Mouse (Mus musculus) midbrain, embryonic 15.5 days (tissue): ENCODE results near the gene Cacna1g. TPM values are rescaled to one million over a fixed set of nuclear protein-coding genes. Genes with fewer than 3 reads are reported as not detected.

Experiments used
- ATAC-seq: fragments of 200-750 bp; cut with Nextera tagmentation; replicated peaks from 2 replicates; pipeline ENCODE4 v1.8.0; 2017; ENCODE audit warnings: moderate TSS enrichment
- H3K27ac ChIP-seq: fragments of 300-500 bp; sonication (generic); 2 replicates; pipeline ENCODE4 v1.5.1; 2015; ENCODE audit warnings: mild to moderate bottlenecking, inconsistent platforms
- H3K27me3 ChIP-seq: fragments of 300-500 bp; sonication (generic); replicated peaks from 2 replicates; pipeline ENCODE4 v1.6.1; 2015; ENCODE audit warnings: inconsistent platforms
- H3K36me3 ChIP-seq: fragments of 300-500 bp; sonication (generic); replicated peaks from 2 replicates; pipeline ENCODE4 v1.6.1; 2015; ENCODE audit warnings: inconsistent platforms
- H3K4me1 ChIP-seq: fragments of 300-500 bp; sonication (generic); 2 replicates; pipeline ENCODE4 v1.6.1; 2015; ENCODE audit warnings: inconsistent platforms
- H3K4me2 ChIP-seq: fragments of 300-500 bp; sonication (generic); 2 replicates; pipeline ENCODE4 v1.6.1; 2015; ENCODE audit warnings: inconsistent platforms, mild to moderate bottlenecking, moderate library complexity
- H3K4me3 ChIP-seq: fragments of 300-500 bp; sonication (generic); 2 replicates; pipeline ENCODE4 v1.5.1; 2015; ENCODE audit warnings: mild to moderate bottlenecking, inconsistent platforms
- H3K9ac ChIP-seq: fragments of 300-500 bp; sonication (generic); 2 replicates; pipeline ENCODE4 v1.6.1; 2015; ENCODE audit warnings: mild to moderate bottlenecking, inconsistent platforms
- H3K9me3 ChIP-seq: fragments of 300-500 bp; sonication (generic); 2 replicates; pipeline ENCODE4 v1.6.1; 2016; ENCODE audit warnings: inconsistent platforms
- WGBS: fragments of 180-500 bp; shearing (Covaris S2); methylation state at CpG from one replicate; pipeline ENCODE4 v1.1.7; 2015; ENCODE audit warnings: mixed read lengths; 5-methylcytosine and 5-hydroxymethylcytosine counted together
- polyA plus RNA-seq: library from polyadenylated mRNA; unstranded; fragments of >200 nt; fragmentation: Nextera tagmentation; extraction: Ambion mirVana; gene quantifications from 2 replicates; pipeline ENCODE4 v1.2.1, GENCODE M21; 2015

Gene Cacna1g
- polyA plus RNA-seq, 1 experiment from 2014 or later = 20.7 TPM

DNA sequence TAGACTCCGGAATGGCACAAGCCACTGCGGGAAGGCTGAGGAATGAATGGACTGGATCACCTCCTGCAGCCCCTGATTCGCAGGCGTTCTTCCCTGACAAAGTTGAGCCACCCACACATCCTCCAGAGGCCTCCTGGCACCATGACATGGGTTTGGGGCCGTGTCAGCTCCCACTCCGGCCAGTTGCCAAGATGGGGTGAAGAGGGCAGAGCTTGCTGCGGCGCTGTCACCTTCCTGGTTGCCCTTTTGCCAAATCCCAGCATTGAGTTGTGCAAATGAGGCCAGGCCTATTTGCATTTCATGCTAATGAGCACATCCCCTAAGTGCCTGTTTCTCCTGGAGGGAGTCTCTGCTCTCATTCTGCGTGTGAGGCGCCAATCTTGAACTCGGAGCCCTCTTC, 1.7 kb upstream of the Cacna1g start:
- no peak for ATAC-seq
- Histone ChIP-seq H3K36me3 (no peaks in the 10 kb centered on the region), H3K4me2 (peak overlapping the region; percentile 1), H3K4me1 (peaks cover 52% of the 10 kb centered on the region), H3K9ac (no peak overlapping the region), H3K27ac (no peak overlapping the region), H3K9me3 (no peaks in the 10 kb centered on the region), H3K27me3 (0 out of 2 replicates have a peak, but pooled peaks cover 10% of the 10 kb centered on the region), H3K4me3 (no peak overlapping the region)
- 8% methylated on average over 11 of the region's 11 CpGs for WGBS

DNA sequence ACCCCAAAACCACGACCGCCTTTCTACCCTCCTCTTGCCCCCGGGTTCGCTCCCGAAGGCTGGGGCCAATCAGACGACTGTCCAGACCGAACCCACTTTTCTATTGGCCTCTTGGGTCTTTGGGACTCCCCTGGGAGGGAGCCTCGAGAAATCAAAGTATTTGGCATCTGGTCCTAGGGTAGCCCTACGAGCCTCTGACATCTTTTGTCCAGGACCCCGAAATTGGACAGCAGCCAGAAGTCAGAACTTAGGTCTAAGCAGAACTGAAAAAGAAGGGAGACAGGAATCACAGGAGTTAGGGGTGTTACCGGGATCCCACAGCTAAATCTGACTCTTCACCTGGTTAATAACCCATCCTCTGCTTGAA, 529 bp upstream of the Cacna1g start:
- peak overlapping the region; percentile 85; the same call in 1 of the 2 replicates for H3K9ac ChIP-seq
- WGBS = 3% methylated on average over 11 of the region's 11 CpGs
- ATAC-seq = no peak
- peak overlapping the region; percentile 85 for H3K4me2 ChIP-seq
- no peaks in the 10 kb centered on the region for H3K36me3 ChIP-seq
- H3K4me1 ChIP-seq = peaks cover 59% of the 10 kb centered on the region
- H3K27me3 ChIP-seq = 0 out of 2 replicates have a peak, but pooled peaks cover 10% of the 10 kb centered on the region
- peak overlapping the region; percentile 95 for H3K27ac ChIP-seq
- peak overlapping the region; percentile 71 for H3K4me3 ChIP-seq
- H3K9me3 ChIP-seq = no peaks in the 10 kb centered on the region

DNA sequence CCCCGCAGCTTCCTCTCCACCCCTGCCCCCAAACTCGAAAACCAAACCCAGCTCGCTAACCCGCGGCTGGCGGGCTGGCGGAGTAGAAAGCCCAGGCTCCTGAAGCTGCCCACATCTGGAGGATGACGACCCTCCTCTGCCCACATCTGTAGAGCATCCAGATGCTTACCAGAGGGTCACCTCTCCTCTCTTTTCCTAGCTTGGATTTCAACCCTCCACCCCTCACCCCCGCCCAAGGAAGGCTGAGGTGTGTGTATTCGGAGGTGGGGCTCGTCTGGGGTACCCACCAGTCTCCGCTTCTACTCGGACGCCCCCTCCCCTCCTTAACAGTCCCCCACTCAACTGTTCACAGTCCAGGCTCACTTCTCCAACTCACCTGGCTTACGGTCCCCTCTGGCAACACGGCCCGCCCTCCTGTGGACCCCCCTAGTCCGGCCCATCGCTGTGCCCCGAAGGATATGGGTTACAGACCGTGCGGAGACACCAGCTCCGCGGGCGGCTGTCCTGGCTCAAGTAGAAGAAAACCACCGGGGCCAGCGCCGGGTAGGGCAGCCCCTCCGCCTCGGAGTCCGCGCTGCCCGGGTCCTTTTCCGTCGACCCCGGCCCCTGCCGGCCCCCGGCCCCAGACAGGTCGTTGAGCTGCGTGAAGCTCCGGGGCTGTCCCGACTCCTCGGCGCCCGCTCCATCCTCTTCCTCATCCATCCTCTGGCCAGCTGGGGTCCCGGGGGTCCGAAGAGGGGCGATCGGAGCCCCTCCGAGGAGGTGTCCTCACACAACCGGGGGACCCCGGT, 887 bp downstream of the Cacna1g start:
- H3K9me3 ChIP-seq = no peaks in the 10 kb centered on the region
- under 1% methylated on average over 52 of the region's 52 CpGs for WGBS
- 0 out of 2 replicates have a peak, but pooled peaks cover 10% of the 10 kb centered on the region for H3K27me3 ChIP-seq
- ATAC-seq = no peak
- peak overlapping the region; percentile 71 for H3K4me3 ChIP-seq
- peaks cover 73% of the 10 kb centered on the region for H3K4me1 ChIP-seq
- H3K27ac ChIP-seq = peak overlapping the region; percentile 95
- H3K36me3 ChIP-seq = no peaks in the 10 kb centered on the region
- H3K9ac ChIP-seq = peak overlapping the region; percentile 85
- H3K4me2 ChIP-seq = peak overlapping the region; percentile 85

DNA sequence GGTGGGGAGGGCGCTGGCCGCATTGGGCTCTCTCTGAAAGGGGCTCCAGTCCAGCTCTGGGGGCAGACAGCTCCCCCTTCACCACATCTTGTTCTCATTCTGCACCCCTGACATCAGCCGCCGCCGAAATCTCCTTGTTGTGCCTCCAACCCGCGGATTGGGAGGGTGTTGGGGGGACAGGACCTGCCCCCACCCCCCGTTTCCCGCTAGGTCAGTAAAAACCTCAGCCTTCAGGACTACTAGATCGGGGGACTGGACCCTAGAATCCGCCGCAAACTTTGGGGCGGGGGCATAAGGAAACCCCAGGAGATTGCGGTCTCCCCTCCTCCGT, 1.4 kb downstream of the Cacna1g start:
- peaks cover 78% of the 10 kb centered on the region for H3K4me1 ChIP-seq
- H3K27ac ChIP-seq = peak overlapping the region; percentile 95
- H3K9me3 ChIP-seq = no peaks in the 10 kb centered on the region
- WGBS = under 1% methylated on average over 15 of the region's 15 CpGs
- H3K9ac ChIP-seq = peak overlapping the region; percentile 85
- H3K36me3 ChIP-seq = no peaks in the 10 kb centered on the region
- peak overlapping the region; percentile 85 for H3K4me2 ChIP-seq
- ATAC-seq = no peak
- 0 out of 2 replicates have a peak, but pooled peaks cover 10% of the 10 kb centered on the region for H3K27me3 ChIP-seq
- H3K4me3 ChIP-seq = peak overlapping the region; percentile 71

DNA sequence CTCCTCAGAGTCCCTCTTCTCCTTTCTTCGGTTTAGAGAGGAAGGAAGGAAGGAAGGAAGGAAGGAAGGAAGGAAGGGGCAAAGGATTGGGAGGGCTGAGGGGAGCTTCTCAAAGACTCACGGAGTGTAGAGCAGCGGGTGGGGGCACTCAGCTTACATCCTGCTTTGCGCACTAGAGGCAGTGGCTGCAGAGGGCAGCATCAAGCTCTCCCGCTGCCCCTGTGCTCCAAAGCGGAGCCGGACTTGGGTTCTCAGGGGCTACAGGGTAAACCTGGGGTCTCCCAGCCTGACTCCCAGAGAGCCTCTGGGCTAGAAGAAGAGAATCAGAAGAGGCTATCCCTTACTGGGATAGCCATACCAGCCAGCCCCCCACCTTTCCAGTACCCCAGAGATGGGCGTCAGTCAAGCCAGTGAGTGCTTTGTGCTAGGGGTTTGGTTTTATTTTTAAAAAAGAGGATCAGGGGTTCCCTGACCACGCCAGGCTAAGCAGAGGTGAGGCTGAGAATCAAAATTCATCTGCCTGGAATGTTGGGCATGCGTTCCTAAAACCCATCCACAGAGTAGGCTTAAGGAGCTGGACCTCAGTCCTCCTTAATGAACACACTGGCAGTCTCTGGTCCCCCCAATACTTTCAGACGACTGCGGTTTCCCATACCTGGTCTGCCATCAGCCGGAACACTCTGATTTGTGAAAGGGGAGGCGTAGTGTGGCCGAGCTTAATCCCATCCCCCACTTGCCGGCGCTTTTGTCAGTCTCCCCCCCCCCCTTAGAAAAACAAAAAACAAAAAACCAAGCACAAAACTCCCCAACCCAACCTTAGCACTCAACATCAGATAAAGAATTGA, 2.0 kb downstream of the Cacna1g start:
- H3K4me3 ChIP-seq = peak overlapping the region; percentile 71
- 0 out of 2 replicates have a peak, but pooled peaks cover 10% of the 10 kb centered on the region for H3K27me3 ChIP-seq
- no peaks in the 10 kb centered on the region for H3K36me3 ChIP-seq
- ATAC-seq = no peak
- H3K27ac ChIP-seq = peak overlapping the region; percentile 95
- no peaks in the 10 kb centered on the region for H3K9me3 ChIP-seq
- H3K9ac ChIP-seq = peak overlapping the region; percentile 85
- 4% methylated on average over 17 of the region's 17 CpGs for WGBS
- peak overlapping the region; percentile 85 for H3K4me2 ChIP-seq
- H3K4me1 ChIP-seq = peaks cover 78% of the 10 kb centered on the region

DNA sequence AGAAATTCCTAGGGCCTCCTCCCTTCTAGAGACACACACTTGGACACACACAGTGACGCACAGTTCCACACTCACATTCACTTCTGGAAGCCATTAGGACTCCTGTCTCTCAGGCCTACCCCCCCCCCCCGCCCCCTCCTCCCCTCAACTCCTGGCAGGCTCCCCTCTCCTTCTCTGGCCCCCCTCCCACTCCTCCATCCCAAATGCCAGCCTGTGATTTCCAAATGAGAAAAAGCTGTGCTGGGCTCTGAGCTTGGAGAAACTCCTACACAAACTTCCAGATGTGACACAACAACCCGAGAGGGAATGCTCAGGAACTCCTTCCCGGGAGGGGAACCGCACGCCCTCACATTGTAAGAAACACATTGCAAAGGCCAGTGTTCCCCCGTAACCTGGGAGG, 3.6 kb downstream of the Cacna1g start:
- Histone ChIP-seq H3K36me3 (no peaks in the 10 kb centered on the region), H3K4me2 (peak overlapping the region; percentile 85), H3K4me1 (peaks cover 71% of the 10 kb centered on the region), H3K9me3 (no peaks in the 10 kb centered on the region), H3K27me3 (0 out of 2 replicates have a peak, but pooled peaks cover 6% of the 10 kb centered on the region), H3K27ac (peak overlapping the region; percentile 95), H3K9ac (no peak overlapping the region), H3K4me3 (peak overlapping the region; percentile 71)
- WGBS = 23% methylated on average over 7 of the region's 7 CpGs
- ATAC-seq = no peak

DNA sequence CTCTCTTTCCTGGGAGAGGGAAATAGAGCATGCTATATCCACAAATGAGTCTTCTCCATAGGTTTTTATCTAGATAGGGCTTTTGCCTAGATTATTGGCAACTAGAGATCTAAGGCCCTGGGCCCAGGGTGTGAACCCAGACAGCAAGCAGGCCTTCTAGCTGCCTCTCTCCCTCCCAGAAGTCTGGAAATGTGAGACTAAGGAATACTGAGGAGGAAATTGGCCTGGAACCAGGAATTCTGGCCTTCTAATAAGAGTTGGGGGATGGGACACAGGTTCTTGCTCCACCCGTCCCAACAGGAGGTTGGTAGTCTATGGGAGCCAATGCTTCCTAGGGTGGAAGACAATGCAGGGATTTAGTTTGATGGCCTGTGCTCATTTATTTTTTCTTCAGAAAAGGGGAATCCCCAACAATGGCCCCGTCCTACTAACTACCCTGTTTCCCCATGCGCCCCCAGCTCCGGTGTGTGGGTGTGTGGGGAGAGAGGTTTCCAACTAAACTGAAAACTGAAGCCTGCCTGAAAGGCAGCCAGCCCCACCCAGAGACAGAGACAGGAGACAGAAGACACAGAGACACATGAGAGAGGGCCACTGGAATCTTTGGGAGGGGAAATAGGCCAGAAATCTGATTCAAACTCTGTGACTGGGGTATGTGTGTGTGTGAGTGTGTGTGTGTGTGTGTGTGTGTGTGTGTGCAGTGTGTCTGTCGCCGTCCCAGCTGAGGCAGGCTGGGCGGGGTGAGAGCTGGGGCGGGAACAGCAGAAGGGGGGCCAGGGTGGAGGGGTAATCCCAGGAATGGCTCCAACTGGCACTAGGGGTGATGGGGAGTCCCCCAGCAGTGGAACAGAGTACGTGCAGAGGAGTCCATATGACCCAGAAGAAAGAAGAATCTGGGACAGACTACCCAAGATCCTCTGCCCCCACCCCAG, 4.6 kb downstream of the Cacna1g start:
- Histone ChIP-seq H3K9ac (0 out of 2 replicates have a peak overlapping the region, but pooled peaks have one; percentile 24), H3K9me3 (no peaks in the 10 kb centered on the region), H3K27ac (peak overlapping the region; percentile 95), H3K4me1 (peaks cover 70% of the 10 kb centered on the region), H3K4me2 (peak overlapping the region; percentile 85), H3K27me3 (no peaks in the 10 kb centered on the region), H3K36me3 (no peaks in the 10 kb centered on the region), H3K4me3 (0 out of 2 replicates have a peak overlapping the region, but pooled peaks have one; percentile 13)
- WGBS = 4% methylated on average over 9 of the region's 9 CpGs
- 0 out of 2 replicates have a peak, but pooled peaks have one; percentile 1 for ATAC-seq

DNA sequence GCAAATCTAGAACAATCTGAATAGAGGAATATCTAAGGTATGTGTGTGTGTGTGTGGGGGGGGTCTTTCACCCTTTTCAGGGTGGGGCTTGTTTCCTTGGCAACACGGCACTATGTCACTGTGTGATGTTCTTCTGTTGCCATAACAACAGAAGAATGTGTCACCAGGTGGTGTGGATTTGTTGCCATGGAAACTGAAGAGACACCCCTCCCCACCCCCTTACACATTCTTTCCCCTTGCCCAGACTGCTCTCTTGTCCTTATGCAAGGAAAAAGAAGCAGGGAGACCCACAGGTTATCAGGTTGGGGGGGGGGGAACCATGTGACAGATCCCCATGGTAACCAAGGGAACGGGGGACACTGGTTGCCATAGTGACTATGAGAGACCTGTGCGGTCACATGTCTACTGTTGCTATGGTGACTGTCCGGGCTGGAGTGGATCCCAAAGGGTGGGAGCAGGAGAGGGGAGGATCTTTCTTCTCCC, 5.4 kb downstream of the Cacna1g start:
- Histone ChIP-seq H3K4me2 (peak overlapping the region; percentile 85), H3K4me1 (peaks cover 70% of the 10 kb centered on the region), H3K27ac (peak overlapping the region; percentile 95), H3K27me3 (no peaks in the 10 kb centered on the region), H3K4me3 (no peak overlapping the region), H3K9me3 (no peaks in the 10 kb centered on the region), H3K36me3 (no peaks in the 10 kb centered on the region), H3K9ac (no peak overlapping the region)
- 4% methylated on average over 4 of the region's 4 CpGs for WGBS
- peak; percentile 91 for ATAC-seq

DNA sequence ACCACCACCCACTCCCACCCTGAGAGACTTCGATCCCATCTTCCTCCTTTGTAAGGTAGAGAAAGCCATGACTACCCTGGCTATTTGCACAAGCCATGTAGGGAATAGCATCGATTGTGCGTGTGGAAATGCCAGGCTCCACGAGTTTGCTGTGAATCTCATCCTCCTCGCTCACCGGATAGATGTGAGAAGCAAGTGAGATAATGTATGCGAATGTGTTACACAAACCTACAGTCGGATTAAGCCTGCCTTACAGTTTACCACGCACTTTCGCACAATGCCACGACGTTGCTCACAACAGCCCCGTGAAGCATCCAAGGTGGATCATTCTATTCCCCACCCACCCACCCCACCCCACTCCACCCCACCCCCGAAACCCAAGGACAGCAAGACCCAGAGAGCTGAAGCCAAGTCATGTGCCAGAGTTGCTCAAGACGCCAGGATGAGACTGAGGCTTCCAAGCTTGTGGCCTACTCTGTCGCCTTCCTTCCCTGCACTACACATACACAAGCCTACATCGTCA, 7.6 kb downstream of the Cacna1g start:
- no peaks in the 10 kb centered on the region for H3K27me3 ChIP-seq
- no peak overlapping the region for H3K27ac ChIP-seq
- no peaks in the 10 kb centered on the region; the same call in 1 of the 2 replicates for H3K36me3 ChIP-seq
- H3K4me3 ChIP-seq = no peak overlapping the region
- peaks cover 50% of the 10 kb centered on the region for H3K4me1 ChIP-seq
- H3K9me3 ChIP-seq = no peaks in the 10 kb centered on the region
- H3K9ac ChIP-seq = no peak overlapping the region
- no peak overlapping the region for H3K4me2 ChIP-seq
- 75% methylated on average over 17 of the region's 17 CpGs for WGBS
- ATAC-seq = no peak

DNA sequence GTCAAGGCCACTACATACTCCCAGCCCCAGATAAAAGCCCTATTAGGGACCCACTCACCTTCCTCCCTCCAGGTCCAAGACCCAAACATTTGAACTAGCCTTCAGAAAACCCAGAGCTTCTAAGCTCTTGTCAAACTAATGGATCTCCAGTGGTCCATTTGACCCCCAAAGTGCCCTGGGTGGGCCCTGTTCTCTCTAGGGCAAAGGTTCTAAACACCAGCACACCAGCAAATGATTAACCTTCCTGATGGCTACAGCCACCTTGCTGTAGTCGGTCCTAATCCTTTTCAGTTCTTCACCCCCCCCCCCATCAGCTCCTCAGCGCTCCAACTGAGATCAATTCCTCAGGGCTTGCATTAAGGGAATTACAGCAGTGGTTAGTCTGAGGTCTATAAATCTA, 9.8 kb downstream of the Cacna1g start:
- Histone ChIP-seq H3K4me3 (no peak overlapping the region), H3K27ac (no peak overlapping the region), H3K36me3 (peaks cover 4% of the 10 kb centered on the region; the same call in 1 of the 2 replicates), H3K9ac (no peak overlapping the region), H3K4me1 (peaks cover 29% of the 10 kb centered on the region), H3K27me3 (no peaks in the 10 kb centered on the region), H3K4me2 (no peak overlapping the region), H3K9me3 (no peaks in the 10 kb centered on the region)
- ATAC-seq = no peak
- WGBS = 51% methylated on average over 2 of the region's 2 CpGs

DNA sequence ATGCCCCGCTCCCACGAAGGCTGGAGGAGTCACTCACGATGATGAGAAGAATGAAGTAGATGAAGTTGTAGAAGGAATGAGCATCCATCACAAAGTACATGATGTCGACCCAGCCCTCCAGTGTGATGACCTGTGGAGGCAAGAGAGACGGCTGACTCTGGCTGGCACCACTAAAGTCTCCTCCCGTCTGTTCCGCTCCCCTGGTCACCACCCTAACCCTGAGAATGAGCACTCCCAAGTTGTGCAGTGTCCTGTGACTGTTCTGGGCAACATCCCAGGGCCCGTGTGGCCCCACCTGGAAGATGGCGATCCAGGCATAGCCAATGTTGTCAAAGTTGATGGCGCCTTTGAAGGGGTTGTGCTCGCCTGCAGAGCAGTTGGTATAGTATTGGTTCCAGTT, 12.1 kb downstream of the Cacna1g start:
- no peak for ATAC-seq
- H3K27me3 ChIP-seq = no peaks in the 10 kb centered on the region
- H3K27ac ChIP-seq = no peak overlapping the region
- 91% methylated on average over 11 of the region's 11 CpGs for WGBS
- no peaks in the 10 kb centered on the region for H3K9me3 ChIP-seq
- no peak overlapping the region for H3K4me2 ChIP-seq
- peaks cover 14% of the 10 kb centered on the region for H3K4me1 ChIP-seq
- no peak overlapping the region for H3K9ac ChIP-seq
- no peak overlapping the region for H3K4me3 ChIP-seq
- H3K36me3 ChIP-seq = peaks cover 12% of the 10 kb centered on the region; the same call in 1 of the 2 replicates
